Mouse (Mus musculus): Measurements from ENCODE around the gene Hivep3. TPM values are rescaled to one million over a fixed set of nuclear protein-coding genes. Genes with fewer than 3 reads are reported as not detected.

Gene Hivep3
- polyA plus RNA-seq, 1 experiment from 2014 or later: 16.0 TPM

DNA sequence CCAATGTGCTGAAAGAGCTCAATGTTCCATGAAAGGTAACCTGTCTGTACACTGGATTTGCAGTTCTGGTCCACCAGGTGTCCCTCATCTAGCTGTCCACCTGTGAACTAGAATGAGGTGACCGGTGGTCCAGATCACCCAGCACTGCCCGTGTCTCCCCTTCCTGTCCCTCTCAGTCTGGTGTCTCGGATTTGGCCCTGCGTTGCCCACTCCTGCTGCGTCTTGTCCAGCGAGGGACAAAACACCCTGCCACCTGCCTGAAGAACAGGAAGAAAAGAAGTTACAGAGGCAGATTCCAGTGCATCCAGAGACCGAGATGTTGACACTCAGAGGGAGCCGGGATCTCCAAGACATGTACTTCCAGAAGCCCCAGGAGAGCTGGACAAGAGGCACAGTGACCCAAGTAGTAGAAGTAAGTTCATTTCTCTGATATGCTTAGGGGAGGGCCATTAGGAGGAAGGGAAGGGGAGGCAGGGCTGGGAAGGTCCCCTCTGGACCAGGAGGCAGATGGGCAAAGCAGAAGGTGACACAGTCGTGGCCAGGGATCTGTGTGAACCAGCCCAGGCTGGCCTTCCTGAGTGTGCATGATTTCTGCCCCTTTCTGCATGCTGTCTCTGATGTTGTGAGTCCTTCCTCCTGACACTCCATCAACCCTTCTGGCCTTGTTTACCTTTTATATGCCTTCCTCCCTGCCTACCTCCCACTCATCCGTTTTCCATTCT is 138.4 kb downstream of the Hivep3 start:
- Histone ChIP-seq H3K9me3 (ENCODE audit: control insufficient read depth, low read length) (no peaks in the 10 kb centered on the region), H3K4me1 (ENCODE audit: control insufficient read depth, insufficient read depth, low read depth, low read length) (no peaks in the 10 kb centered on the region), H3K9ac (ENCODE audit: low read depth, low read length) (no peak overlapping the region), H3K27me3 (replicated peaks; ENCODE audit: control insufficient read depth, insufficient read depth, low read length) (no peaks in the 10 kb centered on the region), H3K27ac (ENCODE audit: low read depth, low read length) (no peak overlapping the region), H3K4me2 (ENCODE audit: low read length) (no peak overlapping the region), H3K4me3 (ENCODE audit: low read length) (no peak overlapping the region), H3K36me3 (ENCODE audit: control insufficient read depth, insufficient read depth, low read length) (0 out of 2 replicates have a peak, but pooled peaks cover 2% of the 10 kb centered on the region)
- no peak for ATAC-seq
- 96% methylated on average over 10 of the region's 10 CpGs for WGBS

DNA sequence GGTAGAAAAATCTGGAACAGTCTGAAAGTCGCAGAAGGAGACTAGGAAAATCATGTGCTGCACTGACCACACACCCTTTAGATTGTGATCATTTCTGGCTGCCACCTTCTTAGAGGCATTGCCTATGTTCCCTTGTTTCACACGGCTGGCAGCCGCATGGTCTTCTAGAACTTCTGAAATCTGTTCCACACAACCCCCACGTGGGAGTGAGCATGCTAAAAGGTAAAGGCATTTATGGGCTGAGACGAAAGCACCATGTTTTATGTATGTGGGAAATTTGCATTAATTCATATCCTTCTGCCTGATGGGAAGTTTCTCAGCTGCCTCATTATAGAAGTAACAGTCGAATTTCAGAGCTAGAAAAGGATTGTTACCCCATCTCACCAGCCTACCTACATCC is 140.4 kb downstream of the Hivep3 start:
- Histone ChIP-seq H3K9ac (ENCODE audit: low read depth, low read length) (no peak overlapping the region), H3K27ac (ENCODE audit: low read depth, low read length) (no peak overlapping the region), H3K36me3 (ENCODE audit: control insufficient read depth, insufficient read depth, low read length) (0 out of 2 replicates have a peak, but pooled peaks cover 2% of the 10 kb centered on the region), H3K9me3 (ENCODE audit: control insufficient read depth, low read length) (no peaks in the 10 kb centered on the region), H3K4me3 (ENCODE audit: low read length) (no peak overlapping the region), H3K4me2 (ENCODE audit: low read length) (no peak overlapping the region), H3K27me3 (replicated peaks; ENCODE audit: control insufficient read depth, insufficient read depth, low read length) (no peaks in the 10 kb centered on the region), H3K4me1 (ENCODE audit: control insufficient read depth, insufficient read depth, low read depth, low read length) (no peaks in the 10 kb centered on the region)
- no peak for ATAC-seq
- 69% methylated on average over 6 of the region's 6 CpGs for WGBS

DNA sequence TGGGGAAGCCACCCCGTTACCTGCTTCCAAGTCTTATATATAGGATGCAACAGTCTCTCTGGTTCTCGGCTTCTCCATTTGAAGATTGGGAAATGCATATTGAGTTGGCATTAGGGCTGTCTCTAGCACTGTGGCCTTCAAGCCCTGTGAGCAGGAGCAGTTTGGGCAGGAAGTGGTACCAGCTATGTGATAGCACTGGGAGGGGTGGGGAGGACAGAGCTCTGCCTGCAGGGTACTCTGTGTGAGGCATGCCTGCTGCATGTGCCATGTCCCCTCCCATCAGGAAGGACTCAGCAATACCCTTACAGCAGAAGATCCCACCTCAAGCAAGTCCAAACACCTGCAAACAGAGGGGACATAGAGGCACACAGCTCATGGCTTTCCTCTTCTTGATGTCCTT is 142.0 kb downstream of the Hivep3 start:
- H3K4me1 ChIP-seq (ENCODE audit: control insufficient read depth, insufficient read depth, low read depth, low read length): peaks cover 2% of the 10 kb centered on the region; the same call in 1 of the 2 replicates
- 0 out of 2 replicates have a peak, but pooled peaks cover 2% of the 10 kb centered on the region for H3K36me3 ChIP-seq (ENCODE audit: control insufficient read depth, insufficient read depth, low read length)
- no peak overlapping the region for H3K4me2 ChIP-seq (ENCODE audit: low read length)
- no peak for ATAC-seq
- H3K27ac ChIP-seq (ENCODE audit: low read depth, low read length): no peak overlapping the region
- no peaks in the 10 kb centered on the region for H3K9me3 ChIP-seq (ENCODE audit: control insufficient read depth, low read length)
- no peaks in the 10 kb centered on the region for H3K27me3 ChIP-seq (replicated peaks; ENCODE audit: control insufficient read depth, insufficient read depth, low read length)
- whole genome bisulfite sequencing: 98% methylated on average over 2 of the region's 2 CpGs
- H3K4me3 ChIP-seq (ENCODE audit: low read length): no peak overlapping the region
- no peak overlapping the region for H3K9ac ChIP-seq (ENCODE audit: low read depth, low read length)

DNA sequence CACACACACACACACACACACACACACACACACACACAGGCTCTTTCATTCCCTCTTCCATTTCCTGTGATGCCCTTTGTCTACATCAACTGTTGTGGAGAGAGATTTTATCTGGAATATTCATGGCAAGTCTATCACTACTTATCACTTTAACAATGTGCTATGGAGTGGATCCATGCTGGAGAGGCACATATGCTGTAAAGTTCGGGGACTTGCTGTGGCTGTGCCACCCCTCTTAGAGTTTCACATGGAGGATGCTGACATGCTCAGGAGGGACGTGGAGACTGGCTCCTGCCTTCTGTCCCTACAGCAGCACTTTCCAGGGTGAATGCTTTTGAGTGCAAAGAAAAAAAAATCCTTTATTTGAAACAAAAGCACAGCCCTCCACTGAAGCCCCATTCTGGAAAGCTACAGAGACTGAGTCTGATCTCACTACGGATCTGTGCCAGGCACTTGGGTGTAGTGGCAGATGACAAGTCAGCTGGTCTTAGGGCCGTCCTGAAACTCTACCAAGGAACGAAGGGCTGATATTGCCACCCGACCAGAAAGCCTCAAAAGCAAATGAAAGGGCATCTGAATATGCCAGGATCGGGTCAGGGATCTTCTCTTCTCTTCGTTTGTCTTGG is 143.1 kb downstream of the Hivep3 start:
- H3K27ac ChIP-seq (ENCODE audit: low read depth, low read length): no peak overlapping the region
- no peak overlapping the region for H3K9ac ChIP-seq (ENCODE audit: low read depth, low read length)
- H3K4me1 ChIP-seq (ENCODE audit: control insufficient read depth, insufficient read depth, low read depth, low read length): peaks cover 2% of the 10 kb centered on the region; the same call in 1 of the 2 replicates
- H3K4me3 ChIP-seq (ENCODE audit: low read length): no peak overlapping the region
- 0 out of 2 replicates have a peak, but pooled peaks cover 2% of the 10 kb centered on the region for H3K36me3 ChIP-seq (ENCODE audit: control insufficient read depth, insufficient read depth, low read length)
- 66% methylated on average over 8 of the region's 8 CpGs for WGBS
- peak; percentile 22; the same call in 1 of the 2 replicates for ATAC-seq
- H3K4me2 ChIP-seq (ENCODE audit: low read length): no peak overlapping the region
- no peaks in the 10 kb centered on the region for H3K27me3 ChIP-seq (replicated peaks; ENCODE audit: control insufficient read depth, insufficient read depth, low read length)
- no peaks in the 10 kb centered on the region for H3K9me3 ChIP-seq (ENCODE audit: control insufficient read depth, low read length)

DNA sequence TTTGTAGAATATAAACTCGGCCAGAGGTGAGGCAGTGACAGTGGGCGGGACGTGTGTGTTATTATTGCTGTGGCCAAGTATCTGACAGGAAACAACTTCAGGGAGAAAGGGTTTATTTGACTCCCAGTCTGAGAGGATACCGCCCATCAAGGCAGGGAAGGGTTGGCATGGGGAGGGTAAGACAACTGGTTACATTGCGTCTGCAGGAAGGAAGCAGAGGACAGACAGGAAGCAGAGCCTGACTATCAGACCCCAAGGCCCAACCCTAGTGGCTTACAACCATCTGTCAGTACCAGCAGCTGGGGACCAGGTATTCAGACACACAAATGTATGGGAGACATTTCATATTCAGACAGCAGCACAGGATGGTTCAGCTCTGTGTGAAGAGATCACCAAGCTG is 144.6 kb downstream of the Hivep3 start:
- Histone ChIP-seq H3K4me1 (ENCODE audit: control insufficient read depth, insufficient read depth, low read depth, low read length) (peaks cover 2% of the 10 kb centered on the region; the same call in 1 of the 2 replicates), H3K9me3 (ENCODE audit: control insufficient read depth, low read length) (no peaks in the 10 kb centered on the region), H3K4me3 (ENCODE audit: low read length) (no peak overlapping the region), H3K36me3 (ENCODE audit: control insufficient read depth, insufficient read depth, low read length) (no peaks in the 10 kb centered on the region), H3K4me2 (ENCODE audit: low read length) (no peak overlapping the region), H3K27me3 (replicated peaks; ENCODE audit: control insufficient read depth, insufficient read depth, low read length) (no peaks in the 10 kb centered on the region), H3K9ac (ENCODE audit: low read depth, low read length) (no peak overlapping the region), H3K27ac (ENCODE audit: low read depth, low read length) (no peak overlapping the region)
- WGBS: 90% methylated on average over 5 of the region's 5 CpGs
- no peak for ATAC-seq

DNA sequence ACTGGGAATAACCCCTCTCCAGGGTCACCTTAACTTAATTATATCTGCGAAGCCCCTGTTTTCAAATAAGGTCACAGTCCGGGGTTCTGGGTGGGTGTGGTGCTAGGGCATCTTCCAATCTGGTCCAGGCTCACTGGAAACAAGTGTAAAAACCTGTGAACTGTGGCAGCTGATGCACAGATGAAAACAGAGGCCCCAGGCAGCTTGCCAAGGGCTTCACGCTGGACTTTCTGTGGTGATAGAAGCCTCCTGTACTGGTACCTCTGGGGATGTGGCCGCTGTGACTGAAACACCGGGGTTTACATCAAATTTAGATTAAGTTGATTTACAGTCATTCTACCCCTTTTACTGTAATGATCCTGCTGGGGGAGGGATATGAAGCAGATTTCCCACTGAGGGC is 146.1 kb downstream of the Hivep3 start:
- no peak overlapping the region for H3K4me3 ChIP-seq (ENCODE audit: low read length)
- H3K27ac ChIP-seq (ENCODE audit: low read depth, low read length): no peak overlapping the region
- no peak overlapping the region for H3K4me2 ChIP-seq (ENCODE audit: low read length)
- WGBS: 46% methylated on average over 5 of the region's 5 CpGs
- ATAC-seq: no peak
- no peak overlapping the region for H3K9ac ChIP-seq (ENCODE audit: low read depth, low read length)
- peaks cover 2% of the 10 kb centered on the region; the same call in 1 of the 2 replicates for H3K4me1 ChIP-seq (ENCODE audit: control insufficient read depth, insufficient read depth, low read depth, low read length)
- no peaks in the 10 kb centered on the region for H3K27me3 ChIP-seq (replicated peaks; ENCODE audit: control insufficient read depth, insufficient read depth, low read length)
- H3K9me3 ChIP-seq (ENCODE audit: control insufficient read depth, low read length): no peaks in the 10 kb centered on the region
- no peaks in the 10 kb centered on the region for H3K36me3 ChIP-seq (ENCODE audit: control insufficient read depth, insufficient read depth, low read length)

DNA sequence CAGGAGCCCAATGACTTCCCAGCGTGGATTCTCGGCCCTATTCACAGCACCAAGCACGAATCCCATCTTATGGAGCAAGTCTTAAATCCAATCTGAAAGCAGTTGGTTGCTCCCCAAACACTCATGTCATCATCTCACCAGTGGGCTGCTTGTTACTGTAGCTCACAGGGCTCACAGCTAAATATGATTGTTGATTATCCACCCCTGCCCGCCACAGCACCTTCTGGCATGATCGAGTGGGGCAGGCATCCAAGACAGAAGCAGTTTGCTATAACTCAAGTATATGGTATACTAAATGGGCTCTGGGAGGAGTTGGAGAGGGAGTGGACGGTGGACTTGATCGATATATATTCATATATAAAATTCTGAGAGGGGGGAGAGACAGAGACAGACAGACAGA is 146.7 kb downstream of the Hivep3 start:
- ATAC-seq: no peak
- no peak overlapping the region for H3K9ac ChIP-seq (ENCODE audit: low read depth, low read length)
- 76% methylated on average over 7 of the region's 7 CpGs for WGBS
- no peak overlapping the region for H3K4me2 ChIP-seq (ENCODE audit: low read length)
- peaks cover 2% of the 10 kb centered on the region; the same call in 1 of the 2 replicates for H3K4me1 ChIP-seq (ENCODE audit: control insufficient read depth, insufficient read depth, low read depth, low read length)
- no peaks in the 10 kb centered on the region for H3K27me3 ChIP-seq (replicated peaks; ENCODE audit: control insufficient read depth, insufficient read depth, low read length)
- no peak overlapping the region for H3K27ac ChIP-seq (ENCODE audit: low read depth, low read length)
- no peaks in the 10 kb centered on the region for H3K36me3 ChIP-seq (ENCODE audit: control insufficient read depth, insufficient read depth, low read length)
- no peaks in the 10 kb centered on the region for H3K9me3 ChIP-seq (ENCODE audit: control insufficient read depth, low read length)
- H3K4me3 ChIP-seq (ENCODE audit: low read length): no peak overlapping the region

DNA sequence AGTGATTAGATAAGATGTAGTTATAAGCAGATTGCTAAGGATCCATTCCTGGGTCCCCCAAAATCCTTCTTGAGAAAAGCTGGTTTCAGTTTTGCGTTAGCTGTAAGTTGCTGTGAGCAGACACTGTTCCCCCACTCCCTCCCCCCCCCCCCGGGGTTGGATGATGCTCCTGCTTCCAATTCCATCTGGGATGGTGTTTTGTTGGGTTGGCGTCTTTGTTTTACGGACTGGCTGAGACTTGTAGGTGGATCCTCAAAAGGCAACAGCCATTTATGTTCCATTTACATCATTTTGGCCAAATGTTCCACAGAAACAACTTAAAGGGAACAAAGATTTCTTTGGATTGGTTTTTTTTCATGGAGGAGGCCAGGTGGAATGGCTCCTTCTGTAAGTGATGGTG is 147.7 kb downstream of the Hivep3 start:
- H3K27me3 ChIP-seq (replicated peaks; ENCODE audit: control insufficient read depth, insufficient read depth, low read length): no peaks in the 10 kb centered on the region
- no peak overlapping the region for H3K4me2 ChIP-seq (ENCODE audit: low read length)
- WGBS: 85% methylated on average over 4 of the region's 4 CpGs
- no peaks in the 10 kb centered on the region for H3K9me3 ChIP-seq (ENCODE audit: control insufficient read depth, low read length)
- no peak overlapping the region for H3K4me3 ChIP-seq (ENCODE audit: low read length)
- H3K4me1 ChIP-seq (ENCODE audit: control insufficient read depth, insufficient read depth, low read depth, low read length): peaks cover 2% of the 10 kb centered on the region; the same call in 1 of the 2 replicates
- H3K36me3 ChIP-seq (ENCODE audit: control insufficient read depth, insufficient read depth, low read length): no peaks in the 10 kb centered on the region
- ATAC-seq: no peak
- H3K27ac ChIP-seq (ENCODE audit: low read depth, low read length): no peak overlapping the region
- H3K9ac ChIP-seq (ENCODE audit: low read depth, low read length): no peak overlapping the region

DNA sequence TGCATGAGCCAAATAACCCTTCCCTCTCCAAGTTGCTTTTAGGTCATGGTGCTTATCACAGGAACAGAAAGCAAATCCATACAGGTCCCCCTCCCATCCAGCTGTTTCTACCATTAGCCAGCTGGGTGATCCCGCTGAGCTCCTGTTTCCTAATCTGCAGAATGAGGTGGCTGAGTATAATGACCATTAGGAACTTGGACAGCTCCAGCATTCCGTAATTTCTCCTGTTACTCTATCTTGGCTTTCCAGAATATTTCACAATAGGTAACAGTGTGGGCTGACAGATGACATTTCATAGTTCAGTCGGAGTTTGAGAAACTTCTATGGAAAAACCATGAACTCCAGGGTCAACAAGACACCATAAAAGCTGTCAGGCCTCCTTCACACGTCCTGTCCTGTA is 148.8 kb downstream of the Hivep3 start:
- Histone ChIP-seq H3K9me3 (ENCODE audit: control insufficient read depth, low read length) (no peaks in the 10 kb centered on the region), H3K4me3 (ENCODE audit: low read length) (no peak overlapping the region), H3K4me1 (ENCODE audit: control insufficient read depth, insufficient read depth, low read depth, low read length) (peaks cover 2% of the 10 kb centered on the region; the same call in 1 of the 2 replicates), H3K4me2 (ENCODE audit: low read length) (no peak overlapping the region), H3K36me3 (ENCODE audit: control insufficient read depth, insufficient read depth, low read length) (no peaks in the 10 kb centered on the region), H3K9ac (ENCODE audit: low read depth, low read length) (no peak overlapping the region), H3K27ac (ENCODE audit: low read depth, low read length) (no peak overlapping the region), H3K27me3 (replicated peaks; ENCODE audit: control insufficient read depth, insufficient read depth, low read length) (no peaks in the 10 kb centered on the region)
- WGBS: 37% methylated on average over 4 of the region's 4 CpGs
- no peak for ATAC-seq
